Mouse (Mus musculus): ENCODE data around the gene Ccz1. TPM values are rescaled to one million over a fixed set of nuclear protein-coding genes. Genes with fewer than 3 reads are reported as not detected.

Gene Ccz1
- polyA plus RNA-seq (2014; fragmentation: Nextera tagmentation; extraction: Ambion mirVana), result 49.7 and 51.5 TPM in 2 replicates

DNA sequence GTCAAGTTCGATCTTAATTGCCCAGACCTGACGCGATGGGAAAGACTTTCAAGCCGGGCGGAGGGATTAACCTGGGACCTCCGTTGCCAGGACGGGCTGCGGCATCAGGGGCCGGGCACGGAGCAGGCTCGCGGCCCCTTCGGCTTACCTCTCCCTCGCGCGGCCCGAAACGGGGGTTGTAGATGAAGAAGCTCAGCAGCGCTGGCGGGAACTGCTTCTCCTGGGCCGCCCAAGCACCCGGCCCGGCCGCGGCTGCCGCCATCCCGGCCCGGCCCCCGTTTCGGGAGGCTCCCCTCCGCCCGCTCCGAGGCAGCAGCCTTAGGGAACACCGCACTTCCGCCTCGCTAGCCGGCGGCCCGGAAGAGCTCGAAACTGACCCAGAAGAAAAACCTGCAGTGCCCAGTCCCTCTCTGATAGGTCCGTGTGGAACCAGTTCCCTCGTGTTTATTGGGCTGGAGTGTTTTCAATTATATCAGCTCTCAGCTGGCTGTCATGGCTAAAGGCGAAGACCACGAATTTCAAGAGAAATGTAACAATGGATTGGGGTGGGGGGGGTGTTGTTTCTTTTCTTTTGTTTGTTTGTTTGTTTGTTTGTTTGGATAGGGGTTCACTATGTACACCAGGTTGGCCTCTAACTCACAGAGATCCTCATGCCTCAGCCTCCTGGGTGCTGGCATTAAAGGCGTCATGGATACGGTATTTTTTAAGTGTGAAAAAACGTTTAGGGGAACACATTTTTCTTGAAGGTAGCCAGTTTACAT lies at the start of gene Ccz1:
TSS of gene Ccz1 (minus strand) at position 327 of the 761 bp plus-strand sequence.
- H3K27me3 ChIP-seq (ENCODE audit: control insufficient read depth, insufficient read depth, low read length), result no peaks in the 10 kb centered on the region
- H3K36me3 ChIP-seq (ENCODE audit: control insufficient read depth, insufficient read depth, low read length), result peaks cover 28% of the 10 kb centered on the region
- no peaks in the 10 kb centered on the region for H3K9me3 ChIP-seq (ENCODE audit: control insufficient read depth, low read length)
- peak; percentile 91 for ATAC-seq (ENCODE audit: insufficient number of reproducible peaks, insufficient read depth, low FRiP score, low read depth)
- peak within 1 kb of the TSS; percentile 95 for H3K9ac ChIP-seq (ENCODE audit: low read length)
- no peaks in the 10 kb centered on the region; a peak in 1 of 4 replicates for H3K4me1 ChIP-seq (ENCODE audit: control insufficient read depth in 2 of 2, insufficient read depth in 2 of 2, low read length in 2 of 2)
- peak within 1 kb of the TSS; percentile 56 to 83 for H3K27ac ChIP-seq (replicated peaks in 1 of 2; ENCODE audit: control insufficient read depth in 1 of 2, insufficient read depth in 1 of 2, low read depth in 2 of 2, low read length in 2 of 2)
- H3K4me3 ChIP-seq (ENCODE audit: control insufficient read depth in 1 of 2, insufficient read depth in 1 of 2, low read depth in 1 of 2, low read length in 2 of 2), result peak within 1 kb of the TSS; percentile 96 to 99
- H3K4me2 ChIP-seq (ENCODE audit: low read length), result peak within 1 kb of the TSS; percentile 70
- 4% methylated on average over 46 of the region's 47 CpGs for WGBS

DNA sequence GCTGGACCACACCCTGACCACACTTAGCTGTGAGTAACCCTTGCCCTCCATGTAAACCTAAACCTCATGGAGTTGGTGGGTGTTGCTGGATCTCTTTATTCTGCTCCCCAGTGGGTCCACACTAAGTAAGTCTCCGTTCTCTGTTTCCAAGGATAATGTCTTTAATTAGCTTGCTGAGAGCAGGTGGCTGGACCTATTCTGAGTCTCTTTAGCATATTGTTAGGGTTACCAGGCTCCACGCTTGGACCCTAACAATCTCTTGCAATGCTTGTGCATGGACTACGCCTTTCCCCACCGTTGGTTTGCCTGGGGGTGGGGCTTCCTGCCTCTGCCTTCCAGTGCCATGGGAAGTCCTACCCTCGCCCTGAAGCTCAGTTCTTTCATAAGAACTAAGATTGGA lies 49.4 kb upstream of the Ccz1 start:
- no peak overlapping the region for H3K9ac ChIP-seq (ENCODE audit: low read length)
- H3K36me3 ChIP-seq (ENCODE audit: control insufficient read depth, insufficient read depth, low read length), result no peaks in the 10 kb centered on the region
- no peak overlapping the region for H3K27ac ChIP-seq (replicated peaks in 1 of 2; ENCODE audit: control insufficient read depth in 1 of 2, insufficient read depth in 1 of 2, low read depth in 2 of 2, low read length in 2 of 2)
- no peaks in the 10 kb centered on the region for H3K27me3 ChIP-seq (ENCODE audit: control insufficient read depth, insufficient read depth, low read length)
- H3K4me1 ChIP-seq (ENCODE audit: control insufficient read depth in 2 of 2, insufficient read depth in 2 of 2, low read length in 2 of 2), result no peaks in the 10 kb centered on the region
- 74% methylated on average over 5 of the region's 5 CpGs for WGBS
- no peak overlapping the region for H3K4me2 ChIP-seq (ENCODE audit: low read length)
- H3K9me3 ChIP-seq (ENCODE audit: control insufficient read depth, low read length), result peaks cover 7% of the 10 kb centered on the region; the same call in 1 of the 2 replicates
- no peak overlapping the region for H3K4me3 ChIP-seq (ENCODE audit: control insufficient read depth in 1 of 2, insufficient read depth in 1 of 2, low read depth in 1 of 2, low read length in 2 of 2)
- ATAC-seq (ENCODE audit: insufficient number of reproducible peaks, insufficient read depth, low FRiP score, low read depth), result no peak

DNA sequence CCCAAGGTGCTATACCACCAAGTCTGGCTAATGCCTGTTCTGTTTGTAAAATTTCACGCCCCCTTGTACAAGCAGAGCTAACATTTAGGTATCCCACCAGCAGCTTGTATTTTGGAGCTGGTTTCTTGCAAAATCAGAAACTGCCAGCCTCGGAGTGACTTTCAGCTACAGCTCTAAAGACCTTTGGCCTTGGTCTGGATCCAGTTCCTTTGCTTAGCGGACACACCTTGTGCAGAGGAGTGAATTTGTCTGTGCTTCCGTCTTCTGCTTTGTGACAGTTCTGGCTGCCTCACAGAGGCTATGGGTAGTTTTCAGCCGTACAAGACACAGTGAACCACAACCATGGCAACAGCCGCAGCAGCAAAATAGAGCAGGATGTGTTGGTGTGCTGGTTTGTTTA lies 39.7 kb upstream of the Ccz1 start:
- no peak for ATAC-seq (ENCODE audit: insufficient number of reproducible peaks, insufficient read depth, low FRiP score, low read depth)
- Histone ChIP-seq H3K9ac (ENCODE audit: low read length) (no peak overlapping the region), H3K27me3 (ENCODE audit: control insufficient read depth, insufficient read depth, low read length) (no peaks in the 10 kb centered on the region), H3K4me2 (ENCODE audit: low read length) (no peak overlapping the region), H3K9me3 (ENCODE audit: control insufficient read depth, low read length) (no peaks in the 10 kb centered on the region), H3K4me1 (ENCODE audit: control insufficient read depth in 2 of 2, insufficient read depth in 2 of 2, low read length in 2 of 2) (no peaks in the 10 kb centered on the region), H3K27ac (replicated peaks in 1 of 2; ENCODE audit: control insufficient read depth in 1 of 2, insufficient read depth in 1 of 2, low read depth in 2 of 2, low read length in 2 of 2) (no peak overlapping the region), H3K4me3 (ENCODE audit: control insufficient read depth in 1 of 2, insufficient read depth in 1 of 2, low read depth in 1 of 2, low read length in 2 of 2) (no peak overlapping the region), H3K36me3 (ENCODE audit: control insufficient read depth, insufficient read depth, low read length) (no peaks in the 10 kb centered on the region)
- 84% methylated on average over 6 of the region's 6 CpGs for WGBS

DNA sequence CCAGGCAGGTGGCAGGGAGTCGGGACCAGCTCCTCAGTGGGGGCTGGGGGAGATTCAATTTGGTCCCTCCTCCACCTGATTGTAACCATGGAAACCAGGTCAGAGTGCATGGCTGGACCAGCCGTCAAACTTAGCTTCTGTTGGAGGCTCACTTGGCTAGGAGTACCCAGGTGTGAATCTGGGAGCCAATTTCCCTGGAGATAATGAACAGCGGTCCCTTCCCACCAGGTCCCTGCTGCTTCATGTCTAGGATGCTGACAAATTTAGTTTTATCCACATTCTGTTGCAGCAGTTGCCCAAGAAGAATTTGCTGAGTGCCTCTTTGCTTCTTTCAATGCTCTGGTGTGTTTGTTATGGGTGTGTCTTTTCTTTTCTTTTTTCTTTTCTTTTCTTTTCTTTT lies 38.8 kb upstream of the Ccz1 start:
- Histone ChIP-seq H3K27me3 (ENCODE audit: control insufficient read depth, insufficient read depth, low read length) (no peaks in the 10 kb centered on the region), H3K9me3 (ENCODE audit: control insufficient read depth, low read length) (no peaks in the 10 kb centered on the region), H3K9ac (ENCODE audit: low read length) (no peak overlapping the region), H3K36me3 (ENCODE audit: control insufficient read depth, insufficient read depth, low read length) (no peaks in the 10 kb centered on the region), H3K4me2 (ENCODE audit: low read length) (no peak overlapping the region), H3K4me1 (ENCODE audit: control insufficient read depth in 2 of 2, insufficient read depth in 2 of 2, low read length in 2 of 2) (no peaks in the 10 kb centered on the region), H3K4me3 (ENCODE audit: control insufficient read depth in 1 of 2, insufficient read depth in 1 of 2, low read depth in 1 of 2, low read length in 2 of 2) (no peak overlapping the region), H3K27ac (replicated peaks in 1 of 2; ENCODE audit: control insufficient read depth in 1 of 2, insufficient read depth in 1 of 2, low read depth in 2 of 2, low read length in 2 of 2) (no peak overlapping the region)
- WGBS, result 37% methylated on average over 3 of the region's 3 CpGs
- no peak for ATAC-seq (ENCODE audit: insufficient number of reproducible peaks, insufficient read depth, low FRiP score, low read depth)

DNA sequence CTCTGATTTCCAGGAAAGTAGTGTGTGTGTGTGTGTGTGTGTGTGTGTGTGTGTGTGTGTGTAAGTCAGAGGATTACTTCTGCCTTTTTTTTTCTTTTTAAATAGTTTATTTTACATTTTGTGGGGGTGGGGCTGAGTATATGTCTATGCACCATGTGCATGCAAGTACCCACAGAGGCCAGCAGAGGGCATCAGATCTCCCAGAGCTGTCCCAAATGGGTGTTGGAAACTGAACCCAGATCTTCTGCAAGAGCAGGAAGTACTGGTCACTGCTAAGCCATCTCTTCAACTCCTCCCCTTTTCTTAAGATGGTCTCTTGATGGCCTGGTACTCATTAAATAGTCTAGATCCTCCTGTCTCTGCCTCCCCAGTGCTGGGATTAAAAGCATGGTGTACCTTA lies 36.6 kb upstream of the Ccz1 start:
- no peak overlapping the region for H3K4me2 ChIP-seq (ENCODE audit: low read length)
- H3K36me3 ChIP-seq (ENCODE audit: control insufficient read depth, insufficient read depth, low read length), result no peaks in the 10 kb centered on the region
- no peak overlapping the region for H3K9ac ChIP-seq (ENCODE audit: low read length)
- H3K9me3 ChIP-seq (ENCODE audit: control insufficient read depth, low read length), result no peaks in the 10 kb centered on the region
- H3K27ac ChIP-seq (replicated peaks in 1 of 2; ENCODE audit: control insufficient read depth in 1 of 2, insufficient read depth in 1 of 2, low read depth in 2 of 2, low read length in 2 of 2), result no peak overlapping the region
- no peaks in the 10 kb centered on the region for H3K27me3 ChIP-seq (ENCODE audit: control insufficient read depth, insufficient read depth, low read length)
- H3K4me3 ChIP-seq (ENCODE audit: control insufficient read depth in 1 of 2, insufficient read depth in 1 of 2, low read depth in 1 of 2, low read length in 2 of 2), result no peak overlapping the region
- no peaks in the 10 kb centered on the region for H3K4me1 ChIP-seq (ENCODE audit: control insufficient read depth in 2 of 2, insufficient read depth in 2 of 2, low read length in 2 of 2)
- ATAC-seq (ENCODE audit: insufficient number of reproducible peaks, insufficient read depth, low FRiP score, low read depth), result no peak

DNA sequence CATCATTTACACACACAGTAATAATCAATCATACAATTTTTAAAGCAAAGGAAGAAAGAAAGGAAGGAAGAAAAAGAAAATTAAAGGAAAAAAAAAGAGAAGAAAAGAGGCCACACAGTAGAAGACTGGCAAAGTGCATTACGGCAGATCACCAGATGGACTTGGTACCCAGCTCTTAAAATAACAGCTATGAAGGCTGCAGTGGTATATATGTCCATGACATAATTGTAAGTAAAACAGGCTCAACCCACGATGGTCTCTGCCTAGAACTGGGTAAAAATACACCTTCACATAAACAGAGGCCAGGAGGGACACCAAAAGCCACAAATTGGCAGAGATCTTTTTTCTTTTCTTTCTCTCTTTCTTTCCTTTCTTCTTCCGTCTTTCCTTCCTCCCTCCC lies 35.2 kb upstream of the Ccz1 start:
- H3K4me2 ChIP-seq (ENCODE audit: low read length), result no peak overlapping the region
- H3K9ac ChIP-seq (ENCODE audit: low read length), result no peak overlapping the region
- no peak for ATAC-seq (ENCODE audit: insufficient number of reproducible peaks, insufficient read depth, low FRiP score, low read depth)
- H3K27me3 ChIP-seq (ENCODE audit: control insufficient read depth, insufficient read depth, low read length), result no peaks in the 10 kb centered on the region
- no peaks in the 10 kb centered on the region for H3K9me3 ChIP-seq (ENCODE audit: control insufficient read depth, low read length)
- no peaks in the 10 kb centered on the region for H3K4me1 ChIP-seq (ENCODE audit: control insufficient read depth in 2 of 2, insufficient read depth in 2 of 2, low read length in 2 of 2)
- H3K36me3 ChIP-seq (ENCODE audit: control insufficient read depth, insufficient read depth, low read length), result no peaks in the 10 kb centered on the region
- no peak overlapping the region for H3K27ac ChIP-seq (replicated peaks in 1 of 2; ENCODE audit: control insufficient read depth in 1 of 2, insufficient read depth in 1 of 2, low read depth in 2 of 2, low read length in 2 of 2)
- 66% methylated on average over 3 of the region's 3 CpGs for WGBS
- H3K4me3 ChIP-seq (ENCODE audit: control insufficient read depth in 1 of 2, insufficient read depth in 1 of 2, low read depth in 1 of 2, low read length in 2 of 2), result no peak overlapping the region

DNA sequence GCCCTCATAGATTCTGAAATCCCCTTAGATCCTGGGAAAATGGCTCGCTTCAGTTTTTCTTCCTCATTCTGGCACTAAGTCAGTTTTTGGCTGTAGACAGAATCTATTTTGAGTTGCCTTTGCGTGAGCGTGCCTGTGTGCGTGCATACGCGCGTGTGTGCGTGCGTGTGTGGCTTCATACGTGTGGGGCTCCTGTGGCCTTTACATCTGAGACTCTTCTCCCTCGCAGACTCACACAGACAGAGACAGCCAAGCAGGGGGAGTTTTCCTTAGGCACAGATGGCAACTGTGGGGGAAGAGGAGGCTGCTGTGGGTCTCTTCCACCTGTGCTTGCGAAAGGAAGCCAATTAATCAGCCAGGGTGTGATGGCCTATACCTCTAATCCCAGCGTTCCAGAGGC lies 32.6 kb upstream of the Ccz1 start:
- ATAC-seq (ENCODE audit: insufficient number of reproducible peaks, insufficient read depth, low FRiP score, low read depth), result no peak
- no peak overlapping the region for H3K9ac ChIP-seq (ENCODE audit: low read length)
- no peaks in the 10 kb centered on the region for H3K36me3 ChIP-seq (ENCODE audit: control insufficient read depth, insufficient read depth, low read length)
- H3K4me1 ChIP-seq (ENCODE audit: control insufficient read depth in 2 of 2, insufficient read depth in 2 of 2, low read length in 2 of 2), result no peaks in the 10 kb centered on the region
- no peaks in the 10 kb centered on the region for H3K9me3 ChIP-seq (ENCODE audit: control insufficient read depth, low read length)
- no peak overlapping the region for H3K4me2 ChIP-seq (ENCODE audit: low read length)
- H3K4me3 ChIP-seq (ENCODE audit: control insufficient read depth in 1 of 2, insufficient read depth in 1 of 2, low read depth in 1 of 2, low read length in 2 of 2), result no peak overlapping the region
- WGBS, result 62% methylated on average over 13 of the region's 13 CpGs
- no peak overlapping the region for H3K27ac ChIP-seq (replicated peaks in 1 of 2; ENCODE audit: control insufficient read depth in 1 of 2, insufficient read depth in 1 of 2, low read depth in 2 of 2, low read length in 2 of 2)
- H3K27me3 ChIP-seq (ENCODE audit: control insufficient read depth, insufficient read depth, low read length), result no peaks in the 10 kb centered on the region

DNA sequence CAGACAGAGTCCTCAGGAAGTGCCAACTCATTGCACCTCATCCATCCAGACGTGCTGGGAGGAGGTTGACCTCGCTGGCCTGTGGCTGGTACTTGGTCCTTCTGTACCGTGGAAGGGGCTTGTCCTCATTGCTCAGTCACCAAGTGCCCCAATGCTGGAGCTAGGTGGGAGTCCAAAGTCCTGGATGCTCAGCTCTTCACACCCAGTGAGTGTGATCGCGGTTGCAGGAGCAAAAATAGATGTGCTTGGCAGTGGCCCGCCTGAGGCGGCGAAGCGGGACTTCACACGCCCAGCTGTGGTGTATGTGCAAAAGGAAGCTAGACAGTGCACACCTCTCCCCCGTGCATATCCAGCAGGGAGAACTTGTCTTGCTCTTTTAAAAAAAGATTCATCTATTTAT lies 28.5 kb upstream of the Ccz1 start:
- H3K27me3 ChIP-seq (ENCODE audit: control insufficient read depth, insufficient read depth, low read length), result no peaks in the 10 kb centered on the region
- 83% methylated on average over 11 of the region's 11 CpGs for WGBS
- no peak for ATAC-seq (ENCODE audit: insufficient number of reproducible peaks, insufficient read depth, low FRiP score, low read depth)
- H3K36me3 ChIP-seq (ENCODE audit: control insufficient read depth, insufficient read depth, low read length), result no peaks in the 10 kb centered on the region
- H3K4me2 ChIP-seq (ENCODE audit: low read length), result no peak overlapping the region
- no peak overlapping the region for H3K4me3 ChIP-seq (ENCODE audit: control insufficient read depth in 1 of 2, insufficient read depth in 1 of 2, low read depth in 1 of 2, low read length in 2 of 2)
- H3K27ac ChIP-seq (replicated peaks in 1 of 2; ENCODE audit: control insufficient read depth in 1 of 2, insufficient read depth in 1 of 2, low read depth in 2 of 2, low read length in 2 of 2), result no peak overlapping the region
- H3K9ac ChIP-seq (ENCODE audit: low read length), result no peak overlapping the region
- peaks cover 6% of the 10 kb centered on the region; the same call in 1 of the 2 replicates for H3K9me3 ChIP-seq (ENCODE audit: control insufficient read depth, low read length)
- H3K4me1 ChIP-seq (ENCODE audit: control insufficient read depth in 2 of 2, insufficient read depth in 2 of 2, low read length in 2 of 2), result no peaks in the 10 kb centered on the region

All from heart, embryonic 14.5 days (tissue).